Mouse (Mus musculus) right cerebral cortex, postnatal 14 days (tissue): Measurements from ENCODE around the gene 9030612E09Rik.

Source experiments
- DNase-seq: peaks from one replicate; pipeline ENCODE4 v3.0.0; 2022

9030612E09Rik gene

DNA sequence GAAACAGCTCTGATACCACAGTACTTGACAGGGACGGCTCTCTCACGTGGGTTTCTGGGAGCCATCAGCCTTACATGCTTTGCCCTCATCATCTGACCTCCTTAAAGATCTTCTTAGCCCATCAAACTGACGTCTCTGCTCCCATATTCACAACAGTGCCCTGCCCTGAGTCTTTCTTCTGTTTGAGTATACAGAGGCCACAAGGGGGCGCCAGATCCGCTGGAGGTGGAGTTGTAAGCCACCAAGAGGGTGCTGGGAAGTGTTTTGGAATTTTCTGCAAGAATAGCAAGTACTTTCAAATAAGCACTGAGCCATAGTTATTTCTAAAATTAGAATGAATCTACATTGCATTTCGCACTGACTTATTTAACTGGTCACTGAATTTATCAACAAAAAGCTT, 37.4 kb downstream of the 9030612E09Rik start:
- peak; percentile 23 for DNase-seq

DNA sequence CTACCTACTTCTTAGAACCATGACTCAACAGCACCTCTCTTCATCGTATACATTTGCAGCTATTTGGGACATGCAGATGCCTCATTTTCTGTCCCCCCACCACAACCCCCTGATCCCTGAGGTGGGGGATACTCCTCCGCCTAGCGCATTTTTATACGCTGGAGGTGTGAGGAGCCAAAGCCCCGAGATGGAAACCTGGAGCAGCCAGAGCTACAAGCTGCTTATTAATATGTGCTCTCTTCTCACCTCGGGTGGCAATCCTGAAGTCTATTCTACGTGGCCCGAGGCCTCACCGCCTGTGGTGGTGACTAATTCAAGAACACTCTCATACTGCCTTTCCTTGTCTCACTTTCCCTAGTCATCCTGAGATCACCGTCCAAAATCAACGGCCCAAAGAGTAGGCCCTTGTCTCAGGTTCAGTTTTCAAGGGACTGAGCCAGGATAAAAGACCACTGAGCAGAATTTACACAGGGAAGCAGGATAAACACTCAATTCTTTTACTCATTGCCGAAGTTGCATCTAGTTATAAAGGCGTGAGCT, 42.9 kb downstream of the 9030612E09Rik start:
- no peak for DNase-seq

DNA sequence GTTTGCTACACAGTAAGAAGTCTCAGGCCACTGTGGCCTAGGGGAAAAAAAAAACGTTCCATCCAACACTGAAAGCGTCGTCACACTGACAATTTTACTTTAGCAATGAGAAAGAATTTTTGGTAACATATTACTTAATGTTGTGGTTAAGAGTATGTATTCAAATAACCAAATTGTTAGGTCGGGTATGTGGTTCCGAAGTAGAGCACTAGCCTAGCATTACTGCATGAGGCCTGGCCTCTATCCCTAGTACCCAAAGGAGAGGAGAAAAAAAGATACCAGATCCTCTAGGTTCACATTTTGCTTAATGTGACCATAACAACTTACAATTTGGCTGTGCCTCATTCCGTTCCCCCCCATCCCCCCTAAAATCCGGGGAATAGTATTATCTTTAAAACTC, 46.0 kb downstream of the 9030612E09Rik start:
- DNase-seq = no peak

DNA sequence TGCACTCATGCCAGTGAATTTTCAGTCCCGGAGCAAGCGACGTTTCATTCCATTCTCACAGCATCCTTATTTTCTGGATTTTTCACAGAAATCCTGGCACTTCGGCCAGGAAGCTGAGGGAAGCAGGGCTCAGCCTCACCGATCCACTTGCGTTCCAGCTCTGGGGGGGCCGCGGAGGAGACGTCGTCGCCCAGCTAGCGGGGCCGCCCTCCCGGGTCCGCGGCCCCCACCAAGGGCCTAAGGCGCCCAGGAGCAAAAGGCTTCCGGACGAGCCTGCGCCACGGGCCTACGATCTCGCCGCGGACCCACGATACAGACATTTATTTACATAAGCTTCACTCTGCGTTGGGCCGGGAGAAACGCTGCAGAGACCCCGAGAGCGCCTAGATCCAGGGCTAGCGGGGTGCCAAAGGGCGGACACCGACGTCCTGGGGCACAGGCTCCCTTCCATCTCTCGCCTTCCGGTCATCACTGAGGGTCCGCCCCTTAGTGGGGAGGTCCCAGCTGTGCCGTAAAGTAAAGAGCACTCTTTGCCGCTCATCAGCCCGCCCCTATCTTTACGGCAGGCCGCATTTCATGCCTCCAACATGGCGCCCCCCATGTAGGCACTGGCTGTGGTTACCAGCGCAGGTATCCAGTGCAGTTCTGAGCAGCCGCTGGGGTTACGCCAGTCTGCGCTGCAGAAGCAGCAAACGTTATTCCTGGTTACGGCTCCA, 46.6 kb downstream of the 9030612E09Rik start, which contains the start of gene Pdss2:
Pdss2 (plus strand) TSS at position 577 of the 716 bp plus-strand sequence.
- peak; percentile 89 for DNase-seq

DNA sequence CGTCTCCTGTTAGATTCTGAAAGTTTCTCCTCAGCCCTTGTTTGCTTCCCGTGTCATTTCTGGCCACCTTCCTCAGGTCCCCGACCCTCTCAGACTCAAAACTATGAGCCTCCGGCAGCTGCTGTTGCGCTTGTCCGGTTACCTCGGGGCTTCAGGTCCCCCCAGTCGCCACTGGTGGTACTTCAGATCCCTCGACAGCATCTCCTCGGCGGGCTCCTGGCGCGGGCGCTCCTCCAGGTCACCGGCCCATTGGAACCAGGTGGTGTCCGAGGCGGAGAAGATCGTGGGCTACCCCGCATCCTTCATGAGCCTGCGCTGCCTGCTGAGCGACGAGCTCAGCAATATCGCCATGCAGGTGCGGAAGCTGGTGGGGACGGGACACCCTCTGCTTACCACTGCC, 47.2 kb downstream of the 9030612E09Rik start:
- DNase-seq = peak; percentile 23

DNA sequence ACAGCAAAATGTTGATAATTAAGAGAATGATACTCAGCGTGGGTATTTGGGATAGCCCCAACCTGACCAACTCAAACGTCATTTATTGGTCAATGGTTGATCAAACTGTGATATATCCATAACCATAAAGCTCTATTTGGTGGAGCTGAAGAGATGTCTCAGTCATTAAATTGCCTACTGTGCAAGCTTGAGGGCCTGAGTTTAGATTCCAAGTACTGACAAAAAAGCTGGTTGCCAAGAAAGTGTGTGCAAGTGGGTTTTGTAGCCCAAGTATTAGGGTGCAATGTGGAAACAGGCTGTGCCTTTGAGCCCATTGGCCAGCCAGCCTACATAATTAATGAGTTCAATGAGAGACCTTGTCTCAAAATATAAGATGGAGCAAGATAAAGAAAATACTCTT, 48.9 kb downstream of the 9030612E09Rik start:
- DNase-seq = no peak
